Mouse (Mus musculus) mature B cell (primary cell): ENCODE results near the gene Prok2.

Experiments used
- in situ Hi-C: fragments of 300-500 bp; cut with MboI; formaldehyde crosslinking; loops from 2 replicates; pipeline ENCODE4 v1.14.3; 2019

Gene Prok2

DNA sequence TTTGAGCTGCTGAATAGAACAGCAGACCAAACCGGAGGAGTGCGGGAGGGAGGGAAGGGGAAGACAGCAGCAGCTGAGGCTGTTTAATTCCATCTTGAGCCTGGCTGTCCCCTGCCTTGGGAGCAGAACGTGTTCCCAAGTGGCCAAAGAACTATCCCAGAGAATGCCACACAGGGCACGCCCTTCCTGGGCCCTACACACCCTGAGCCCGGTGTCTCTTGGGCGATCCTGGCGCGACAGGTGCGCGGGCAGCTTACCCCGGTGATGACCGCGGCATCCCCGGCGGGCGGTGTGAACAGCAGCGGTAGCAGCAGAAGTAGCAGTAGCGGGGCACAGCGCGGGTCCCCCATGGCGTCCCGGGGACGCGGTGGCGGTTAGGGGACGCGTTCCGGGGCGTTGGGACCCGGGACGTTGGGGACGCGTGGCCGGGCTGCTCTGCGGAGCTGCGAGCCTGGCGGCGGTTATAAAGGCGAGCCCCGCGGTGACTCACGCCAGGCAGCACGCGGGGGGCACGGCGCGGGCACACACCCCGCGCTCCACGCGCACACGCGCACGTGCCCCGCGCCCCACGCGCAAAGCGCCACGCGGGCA is at the start of gene Prok2:
TSS of gene Prok2 (minus strand) at position 422 of the 591 bp plus-strand sequence.
- in situ Hi-C loops = no loop called here

- in situ Hi-C loops = no loop called here
Observed at GRCm38 (mm10) chr6:99774680-99775079, 48.5 kb upstream of the Prok2 start.

DNA sequence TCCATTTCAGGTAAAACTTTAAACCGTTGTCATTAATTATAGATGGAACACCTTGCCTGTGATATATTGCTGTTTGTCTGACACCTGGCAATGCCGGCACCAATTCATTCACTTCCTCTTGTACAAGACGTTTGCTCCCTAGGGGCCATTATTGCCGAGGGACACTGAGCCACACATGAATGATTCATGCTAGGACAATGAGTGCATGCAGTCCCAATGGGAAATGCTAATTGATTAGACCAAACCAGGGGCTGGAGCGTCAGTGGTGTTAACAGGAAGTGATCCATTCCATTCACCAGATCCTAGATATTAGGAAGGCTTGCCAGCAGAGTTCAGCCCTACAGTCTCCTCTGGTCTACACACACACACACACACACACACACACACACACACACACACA is 42.3 kb upstream of the Prok2 start:
- in situ Hi-C loops = no loop called here

DNA sequence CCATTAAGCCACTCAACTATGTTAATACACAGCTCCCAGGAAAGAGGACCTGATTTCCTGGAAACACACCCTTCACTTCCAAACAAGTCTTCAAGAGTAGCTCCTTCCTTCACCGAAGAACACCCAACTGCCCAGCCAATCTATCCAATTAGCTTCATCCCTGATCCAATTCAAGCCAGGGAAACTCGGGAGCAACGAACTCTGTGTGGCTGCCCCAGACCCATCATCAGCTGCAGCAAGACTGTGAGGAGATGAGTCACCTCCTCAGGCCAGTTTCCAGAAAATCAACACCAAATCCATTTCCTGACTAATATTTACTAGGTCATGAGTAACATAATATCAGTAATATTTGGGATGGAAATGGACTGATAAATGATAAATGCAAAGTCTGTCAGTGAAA is 38.7 kb upstream of the Prok2 start:
- in situ Hi-C loops = no loop called here

- in situ Hi-C loops = no loop called here
Observed at GRCm38 (mm10) chr6:99762069-99762985, 36.1 kb upstream of the Prok2 start.

DNA sequence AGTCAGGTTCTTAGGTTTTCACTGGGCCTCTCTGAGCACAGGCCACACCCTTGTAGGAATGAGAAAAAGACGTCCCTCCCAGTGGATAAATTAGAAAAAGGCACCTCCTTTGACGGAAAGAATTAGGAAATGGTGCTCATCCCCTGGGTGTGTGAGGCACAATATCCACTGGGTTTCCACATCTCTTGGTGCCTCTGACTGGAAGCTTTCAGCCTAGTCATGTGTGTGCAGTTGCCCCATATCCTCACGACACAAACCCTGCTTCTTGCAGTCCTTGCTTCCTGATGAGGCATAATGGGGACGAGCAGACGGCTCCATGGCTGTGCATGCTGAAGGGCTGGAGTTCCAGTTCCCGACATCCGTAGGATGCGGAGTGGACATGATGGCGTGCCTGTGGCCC is 29.9 kb upstream of the Prok2 start:
- in situ Hi-C loops = no loop called here

DNA sequence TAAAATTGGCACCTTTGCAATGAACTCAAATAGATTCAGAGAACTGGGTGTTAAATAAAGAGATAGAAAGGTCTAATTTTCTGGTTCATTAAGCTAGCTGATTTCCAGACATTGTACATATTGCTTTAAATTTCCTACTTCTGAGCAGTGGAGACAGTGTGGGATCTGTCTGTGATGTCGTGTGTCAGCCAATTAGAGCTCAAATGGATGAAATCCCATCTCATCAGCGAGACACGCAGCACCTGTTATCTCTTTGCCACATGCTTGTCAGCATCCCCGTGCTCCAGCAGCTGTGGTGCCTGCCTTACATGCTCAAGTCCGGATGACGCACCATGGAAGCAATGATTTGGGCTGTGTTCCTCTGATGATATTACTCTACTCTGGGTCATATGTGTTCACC is 25.1 kb upstream of the Prok2 start:
- in situ Hi-C loops = no loop called here

GRCm38 (mm10) chr6:99746275-99746674 is 20.1 kb upstream of the Prok2 start:
- in situ Hi-C loops = no loop called here

GRCm38 (mm10) chr6:99742866-99743265 is 16.7 kb upstream of the Prok2 start:
- in situ Hi-C loops = no loop called here

DNA sequence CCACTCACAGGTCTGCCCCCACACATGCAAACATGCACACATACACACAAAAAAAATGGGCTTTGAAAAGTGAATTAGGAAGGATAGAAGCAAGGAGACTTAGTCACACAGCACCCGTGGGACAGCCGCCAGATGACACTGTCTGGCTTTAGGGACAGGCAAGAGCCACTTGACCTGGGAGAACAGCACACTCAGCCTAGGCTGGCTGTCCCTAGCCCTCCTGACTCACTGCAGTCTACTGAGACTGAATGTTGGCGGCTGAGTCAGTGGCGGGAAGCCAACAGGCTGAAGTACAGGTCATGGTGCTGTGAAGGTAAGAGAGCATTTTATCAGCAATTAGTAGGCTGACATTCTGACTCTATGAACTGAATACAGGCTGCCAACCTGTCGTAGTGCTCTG is 8.5 kb upstream of the Prok2 start:
- in situ Hi-C loops = no loop called here

GRCm38 (mm10) chr6:99732673-99733072 is 6.5 kb upstream of the Prok2 start:
- in situ Hi-C loops = no loop called here

DNA sequence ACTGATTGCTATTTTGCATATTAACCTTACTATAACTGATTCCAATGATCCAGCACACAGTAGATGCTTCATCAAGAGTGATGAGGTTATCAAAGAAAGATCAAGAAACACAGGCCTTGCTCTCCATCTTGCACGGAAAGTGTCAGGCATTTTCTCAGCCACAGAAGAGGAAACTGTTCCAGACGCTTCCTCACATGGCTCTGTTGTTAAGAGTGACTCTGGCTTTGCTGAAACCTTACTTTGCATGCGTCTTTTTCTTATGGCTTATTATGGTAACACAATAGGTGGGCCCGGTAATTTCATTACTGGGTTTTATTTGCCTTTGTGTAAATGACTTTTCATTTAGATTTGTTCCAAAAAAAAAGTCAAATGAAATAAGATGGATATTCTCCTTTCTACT is 5.7 kb upstream of the Prok2 start:
- in situ Hi-C loops = no loop called here

DNA sequence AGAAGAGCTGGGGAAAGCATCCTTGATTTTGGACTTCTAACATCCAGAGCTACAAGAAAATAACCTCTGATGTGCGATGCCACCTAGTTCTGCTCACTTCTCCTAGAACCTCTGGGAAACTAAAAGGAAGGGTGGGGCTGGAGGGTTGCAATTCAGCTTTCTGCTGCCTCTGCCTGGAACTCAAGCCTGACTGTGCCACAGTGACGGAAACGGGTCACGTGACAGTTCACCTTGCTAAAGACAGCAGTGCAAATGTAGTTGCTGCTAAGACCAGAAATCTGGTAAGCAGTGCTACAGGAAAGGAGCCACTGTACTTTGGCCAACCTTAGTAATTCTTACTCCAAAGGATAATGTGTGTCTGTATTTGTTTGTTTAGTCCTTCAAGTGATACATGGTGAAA is 3.7 kb upstream of the Prok2 start:
- in situ Hi-C loops = no loop called here

GRCm38 (mm10) chr6:99726576-99727303 is 548 bp upstream of the Prok2 start:
- in situ Hi-C loops = no loop called here

- in situ Hi-C loops = no loop called here
Observed at GRCm38 (mm10) chr6:99722390-99722789, 3.8 kb downstream of the Prok2 start.

GRCm38 (mm10) chr6:99721032-99721431 is 5.2 kb downstream of the Prok2 start:
- in situ Hi-C loops = no loop called here

DNA sequence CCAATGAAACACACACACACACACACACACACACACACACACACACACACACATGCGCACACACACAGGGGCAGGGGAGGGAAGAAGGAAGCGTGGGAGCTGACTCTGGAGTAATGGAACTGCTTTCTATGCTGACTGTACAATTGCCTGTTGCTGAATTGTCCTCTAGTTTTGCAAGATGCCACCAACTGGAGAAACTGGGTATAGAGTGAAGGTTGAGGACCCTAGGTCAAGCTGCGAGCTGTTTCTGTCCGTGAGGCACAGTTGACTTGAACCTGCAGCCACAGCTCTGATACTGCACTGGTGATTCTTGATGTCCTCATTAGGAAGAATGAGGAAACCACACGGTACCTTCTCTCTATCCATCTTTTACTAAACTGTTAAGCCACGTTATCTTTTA is 10.3 kb downstream of the Prok2 start:
- in situ Hi-C loops = no loop called here

- in situ Hi-C loops = no loop called here
Observed at GRCm38 (mm10) chr6:99715191-99715590, 11.0 kb downstream of the Prok2 start.

- in situ Hi-C loops = no loop called here
Observed at GRCm38 (mm10) chr6:99713256-99713655, 12.9 kb downstream of the Prok2 start.

DNA sequence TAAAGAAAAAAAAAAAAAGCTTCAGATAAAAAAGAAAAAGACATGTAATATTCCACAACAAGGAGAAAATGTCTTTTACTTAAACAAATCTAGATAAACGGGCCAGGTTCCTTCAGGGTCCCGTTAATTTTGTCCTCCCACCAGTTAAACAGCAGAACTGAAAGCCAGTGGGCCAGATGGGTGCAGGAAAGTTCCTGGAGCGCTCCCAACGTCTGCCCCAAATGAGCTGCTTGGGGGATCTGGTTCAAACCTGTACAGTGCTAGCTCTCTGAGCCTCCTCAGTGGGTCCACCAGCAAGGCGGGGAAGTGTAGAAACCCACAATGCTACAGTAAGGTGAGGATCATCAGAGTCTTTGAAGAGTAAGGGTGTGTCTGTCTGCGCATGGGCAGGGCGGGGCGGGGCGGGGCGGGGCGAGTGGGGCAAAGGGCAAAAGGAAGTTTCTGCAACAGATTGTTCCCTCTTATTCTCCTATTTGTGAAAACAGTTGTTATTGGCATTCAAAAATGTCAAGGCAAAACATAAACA is 14.6 kb downstream of the Prok2 start:
- in situ Hi-C loops = no loop called here

- in situ Hi-C loops = no loop called here
Observed at GRCm38 (mm10) chr6:99700484-99700883, 25.7 kb downstream of the Prok2 start.
